In the genomic region with DNA sequence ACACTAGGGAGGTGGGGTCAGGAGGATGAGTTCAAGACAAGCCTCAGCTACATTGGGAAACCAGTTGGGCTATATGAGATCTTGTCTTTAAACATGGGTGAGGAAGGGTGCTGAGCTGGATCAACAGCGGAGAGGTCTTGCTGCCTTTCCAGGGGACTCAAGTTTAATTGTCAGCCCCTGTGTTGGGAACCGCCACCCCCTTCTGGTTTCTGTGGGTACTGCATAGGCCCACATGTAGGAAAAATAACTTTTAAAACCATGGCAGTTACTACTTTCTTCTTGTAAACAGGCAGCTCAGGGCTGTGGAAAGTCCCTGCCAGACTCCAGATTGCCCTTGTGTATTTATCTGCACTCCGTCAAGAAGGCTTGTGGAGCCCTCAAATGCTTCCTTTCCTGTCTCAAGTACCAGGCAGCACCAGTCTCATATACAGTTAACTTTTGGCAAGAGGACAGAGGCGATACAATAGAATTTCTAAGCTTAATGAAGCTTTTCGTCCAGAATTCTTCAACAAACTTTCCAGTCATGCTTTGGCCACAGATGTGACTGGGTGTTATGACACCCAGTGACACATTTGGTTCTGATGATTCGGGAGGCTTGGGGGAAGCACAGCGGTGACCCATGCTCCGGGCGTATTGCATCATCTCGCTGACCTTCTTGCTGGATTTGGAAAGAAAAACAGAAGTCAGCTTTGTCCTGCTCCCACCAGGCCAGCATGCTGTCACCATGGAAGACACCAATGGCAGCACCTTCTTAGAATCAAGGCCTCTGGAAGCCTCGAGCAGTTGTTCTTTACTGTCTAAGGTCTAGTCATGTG, we compare ENCODE assay signal across 8 mouse cellular contexts. TPM values are rescaled to one million over a fixed set of nuclear protein-coding genes. Genes with fewer than 3 reads are reported as not detected.
A peak's percentile ranks its signal among the peaks of the same experiment; 100 is the strongest.
DNase-seq lines count a peak whose midpoint lies in the region; ATAC-seq and TF ChIP-seq lines count a peak whose summit lies in the region.

No protein-coding gene starts in this region.

- H3K4me1 ChIP-seq in forebrain, embryonic 10.5 days = no peaks in the 10 kb centered on the region
- H3K4me1 ChIP-seq in forebrain, embryonic 12.5 days = no peaks in the 10 kb centered on the region
- no peaks in the 10 kb centered on the region for H3K4me1 ChIP-seq in spleen, adult 2 months (ENCODE audit: control insufficient read depth, insufficient read depth, insufficient read length)

- H3K27me3 ChIP-seq in forebrain, embryonic 10.5 days (ENCODE audit: poor library complexity, severe bottlenecking) = peaks cover 1% of the 10 kb centered on the region; the same call in 1 of the 2 replicates
- 0 out of 2 replicates have a peak, but pooled peaks cover 3% of the 10 kb centered on the region for H3K27me3 ChIP-seq in forebrain, embryonic 12.5 days
- H3K27me3 ChIP-seq in spleen, adult 2 months (ENCODE audit: control insufficient read depth, insufficient read depth, low read length) = no peaks in the 10 kb centered on the region

- H3K36me3 ChIP-seq in forebrain, embryonic 10.5 days (replicated peaks) = no peaks in the 10 kb centered on the region
- no peaks in the 10 kb centered on the region for H3K36me3 ChIP-seq in forebrain, embryonic 12.5 days (replicated peaks)
- H3K36me3 ChIP-seq in spleen, adult 2 months (ENCODE audit: control insufficient read depth, insufficient read depth, low read length) = no peaks in the 10 kb centered on the region

- intact Hi-C loops in heart, postnatal 14 days (cut with DNase I) = loop anchor here (2.0 to 5.0 kb wide), 2 partner anchors 57 to 77 kb away; a partner anchor contains a TSS

- TF ChIP-seq CTCF in spleen, adult 2 months (IDR thresholded peaks at IDR 0.05; ENCODE audit: extremely low read depth, insufficient read depth, insufficient read length, insufficient replicate concordance) = peak; percentile 30; the same call in 1 of the 2 replicates

- WGBS in forebrain, embryonic 10.5 days = 70% methylated on average over 11 of the region's 11 CpGs
- 70% methylated on average over 11 of the region's 11 CpGs for WGBS in forebrain, embryonic 12.5 days
- WGBS in spleen, adult 2 months = 69% methylated on average over 11 of the region's 11 CpGs

- H3K9ac ChIP-seq in forebrain, embryonic 12.5 days = no peak overlapping the region

- H3K27ac ChIP-seq in forebrain, embryonic 10.5 days = no peak overlapping the region
- no peak overlapping the region for H3K27ac ChIP-seq in forebrain, embryonic 12.5 days
- H3K27ac ChIP-seq in spleen, adult 2 months (ENCODE audit: insufficient read depth, low read length) = peak overlapping the region; percentile 55; the same call in 1 of the 2 replicates

- H3K4me3 ChIP-seq in forebrain, embryonic 10.5 days = no peak overlapping the region
- H3K4me3 ChIP-seq in forebrain, embryonic 12.5 days (replicated peaks) = no peak overlapping the region
- H3K4me3 ChIP-seq in spleen, adult 2 months (ENCODE audit: extremely low read depth, insufficient read depth, insufficient read length) = no peak overlapping the region

- TF ChIP-seq POLR2A in spleen, adult 2 months (IDR thresholded peaks at IDR 0.05; ENCODE audit: low read depth, low read length) = no peak

- no peak for ATAC-seq in forebrain, embryonic 12.5 days (ENCODE audit: low FRiP score)

- H3K4me2 ChIP-seq in forebrain, embryonic 12.5 days = no peak overlapping the region

- peak; percentile 50 for DNase-seq in forebrain, embryonic 10.5 days (ENCODE audit: extremely low spot score, low spot score)
- peak; percentile 61 for DNase-seq in R1 (ENCODE audit: low read depth, low spot score)
- peak; percentile 69 for DNase-seq in embryo, embryonic 10.5 days (ENCODE audit: low spot score)
- peak; percentile 61 to 80 for DNase-seq in heart, postnatal 14 days
- DNase-seq in left cerebral cortex, adult 11 months (ENCODE audit: low spot score) = peak; percentile 42
- DNase-seq in lung, postnatal 4 days = peak; percentile 84 to 87
- DNase-seq in spleen, adult 2 months (ENCODE audit: low read depth in 1 of 2, low spot score in 2 of 2) = peak in 1 of 2 experiments; percentile 41

- no peaks in the 10 kb centered on the region for H3K9me3 ChIP-seq in forebrain, embryonic 10.5 days
- no peaks in the 10 kb centered on the region for H3K9me3 ChIP-seq in forebrain, embryonic 12.5 days

RNA-seq across cellular contexts. Expression of a gene that starts 1.0 kb away (rescaled TPM):
- polyA plus RNA-seq in forebrain, embryonic 10.5 days (2016; fragmentation: Nextera tagmentation; extraction: Ambion mirVana) = not detected in 2 replicates
- polyA plus RNA-seq in forebrain, embryonic 12.5 days (2016; fragmentation: Nextera tagmentation; extraction: Ambion mirVana) = not detected in 2 replicates
- not detected for total RNA-seq in heart, postnatal 14 days (2021)
- 0.02 TPM in 1 of 2 replicates, not detected in the other for polyA plus RNA-seq in spleen, adult 2 months (2012; rRNA removed)

RNA-seq across cellular contexts. Expression of a gene that starts 7.1 kb away (rescaled TPM):
- 24.4 and 25.7 TPM in 2 replicates for polyA plus RNA-seq in forebrain, embryonic 10.5 days (2016; fragmentation: Nextera tagmentation; extraction: Ambion mirVana)
- polyA plus RNA-seq in forebrain, embryonic 12.5 days (2016; fragmentation: Nextera tagmentation; extraction: Ambion mirVana) = 22.9 and 23.2 TPM in 2 replicates
- 1 to 10 TPM; 5.0 to 5.3 TPM for total RNA-seq in heart, postnatal 14 days (2021)
- polyA plus RNA-seq in spleen, adult 2 months (2012; rRNA removed) = 1.7 and 2.0 TPM in 2 replicates

RNA-seq across cellular contexts. Expression of a gene that starts 20.5 kb away (rescaled TPM):
- polyA plus RNA-seq in forebrain, embryonic 10.5 days (2016; fragmentation: Nextera tagmentation; extraction: Ambion mirVana) = 0.17 and 0.32 TPM in 2 replicates
- 0.08 and 0.17 TPM in 2 replicates for polyA plus RNA-seq in forebrain, embryonic 12.5 days (2016; fragmentation: Nextera tagmentation; extraction: Ambion mirVana)
- total RNA-seq in heart, postnatal 14 days (2021) = under 1 TPM; 0.39 to 0.81 TPM
- polyA plus RNA-seq in spleen, adult 2 months (2012; rRNA removed) = 1.4 TPM in 2 replicates

RNA-seq across cellular contexts. Expression of a gene that starts 57.1 kb away (rescaled TPM):
- polyA plus RNA-seq in forebrain, embryonic 10.5 days (2016; fragmentation: Nextera tagmentation; extraction: Ambion mirVana) = 45.1 and 45.8 TPM in 2 replicates
- polyA plus RNA-seq in forebrain, embryonic 12.5 days (2016; fragmentation: Nextera tagmentation; extraction: Ambion mirVana) = 60.5 and 66.0 TPM in 2 replicates
- 10 to 100 TPM; 23.6 to 25.7 TPM for total RNA-seq in heart, postnatal 14 days (2021)
- polyA plus RNA-seq in spleen, adult 2 months (2012; rRNA removed) = 5.4 and 7.4 TPM in 2 replicates

RNA-seq across cellular contexts. Expression of a gene that starts 57.4 kb away (rescaled TPM):
- polyA plus RNA-seq in forebrain, embryonic 10.5 days (2016; fragmentation: Nextera tagmentation; extraction: Ambion mirVana) = 261 and 264 TPM in 2 replicates
- polyA plus RNA-seq in forebrain, embryonic 12.5 days (2016; fragmentation: Nextera tagmentation; extraction: Ambion mirVana) = 262 and 276 TPM in 2 replicates
- total RNA-seq in heart, postnatal 14 days (2021) = 100 to 1,000 TPM; 146 to 149 TPM
- polyA plus RNA-seq in spleen, adult 2 months (2012; rRNA removed) = 49.4 and 50.8 TPM in 2 replicates
